Mouse (Mus musculus) liver, embryonic 14.5 days (tissue): Measurements from ENCODE around the gene Asphd2. TPM values are rescaled to one million over a fixed set of nuclear protein-coding genes. Genes with fewer than 3 reads are reported as not detected.
A peak's percentile ranks its signal among the peaks of the same experiment; 100 is the strongest.

Source experiments
- ATAC-seq: fragments of 200-750 bp; cut with Nextera tagmentation; 2 replicates; pipeline ENCODE4 v1.8.0; 2017; ENCODE audit warnings: moderate number of reproducible peaks, mild to moderate bottlenecking, moderate library complexity; ENCODE audit not compliant: insufficient read depth
- DNase-seq, 3 experiments: peaks; one replicate each; pipeline ENCODE4 v3.0.0-alpha.2; 2012 to 2013; ENCODE audit warnings: low read depth in 3 of 3, low spot score in 3 of 3
- H3K27ac ChIP-seq: fragments of 300-500 bp; sonication (generic); 2 replicates; pipeline ENCODE4 v1.5.1; 2014; ENCODE audit warnings: moderate library complexity, mild to moderate bottlenecking, control low read depth, inconsistent platforms
- H3K27me3 ChIP-seq: fragments of 300-500 bp; sonication (generic); 2 replicates; pipeline ENCODE4 v1.6.1; 2014; ENCODE audit warnings: mild to moderate bottlenecking, low read length, moderate library complexity; ENCODE audit not compliant: control insufficient read depth, insufficient read depth
- H3K36me3 ChIP-seq: fragments of 300-500 bp; sonication (generic); replicated peaks from 2 replicates; pipeline ENCODE4 v1.6.1; 2014; ENCODE audit warnings: low read depth; ENCODE audit not compliant: control insufficient read depth, insufficient read depth
- H3K4me1 ChIP-seq, 2 experiments: fragments of 200-500 bp in 1 of 2; fragments of 300-500 bp in 1 of 2; sonication (generic) in 1 of 2; replicated peaks; 2 replicates each; pipeline ENCODE4 v1.6.1; 2012 to 2014; ENCODE audit warnings: antibody characterized with exemption in 1 of 2, inconsistent platforms in 1 of 2, low read length in 1 of 2; ENCODE audit not compliant: control insufficient read depth in 2 of 2, insufficient read depth in 2 of 2
- H3K4me2 ChIP-seq: fragments of 300-500 bp; sonication (generic); 2 replicates; pipeline ENCODE4 v1.6.1; 2014; ENCODE audit warnings: low read depth, mild to moderate bottlenecking, control low read depth, moderate library complexity
- H3K4me3 ChIP-seq, 2 experiments: fragments of 200-500 bp in 1 of 2; fragments of 300-500 bp in 1 of 2; sonication (generic) in 1 of 2; 2 replicates each; pipeline ENCODE4 v1.5.1; 2012 to 2014; ENCODE audit warnings: low read depth in 2 of 2, low read length in 2 of 2, mild to moderate bottlenecking in 2 of 2, control low read depth in 1 of 2, inconsistent platforms in 1 of 2, moderate library complexity in 1 of 2; ENCODE audit not compliant: insufficient read depth in 1 of 2
- H3K9ac ChIP-seq: fragments of 300-500 bp; sonication (generic); replicated peaks from 2 replicates; pipeline ENCODE4 v1.6.1; 2014; ENCODE audit warnings: mild to moderate bottlenecking, control low read depth, moderate library complexity
- H3K9me3 ChIP-seq: fragments of 300-500 bp; sonication (generic); 2 replicates; pipeline ENCODE4 v1.6.1; 2016; ENCODE audit warnings: low read length, mixed read lengths; ENCODE audit not compliant: control insufficient read depth
- CTCF ChIP-seq: IDR thresholded peaks from 2 replicates; pipeline ENCODE4 v1.5.1; 2016; ENCODE audit warnings: antibody characterized with exemption, low read depth, control low read depth
- EP300 ChIP-seq: IDR thresholded peaks from 2 replicates; pipeline ENCODE4 v1.6.1; 2016; ENCODE audit warnings: antibody characterized with exemption, low read depth
- WGBS: fragments of 180-500 bp; shearing (Covaris S2); extraction: QIAGEN DNeasy Blood & Tissue Kit; methylation state at CpG from one replicate; pipeline ENCODE4 v1.1.7; 2014; ENCODE audit not compliant: insufficient replicate concordance; 5-methylcytosine and 5-hydroxymethylcytosine counted together
- polyA plus RNA-seq, 2 experiments: library from polyadenylated mRNA; depleted of rRNA in 1 of 2; stranded (reverse) in 1 of 2; unstranded in 1 of 2; fragments of >200 nt; fragmentation: Nextera tagmentation in 1 of 2; extraction: Ambion mirVana in 1 of 2; gene quantifications; 2 replicates each; pipeline versions ENCODE4 v1.2.1 to v1.2.3; 2012 to 2014

Asphd2 gene
- polyA plus RNA-seq, 2 experiments = 0.10 to 0.20 TPM

- DNase-seq (no peak), ATAC-seq (no peak)
- H3K36me3 ChIP-seq = no peaks in the 10 kb centered on the region
- no peak overlapping the region for H3K4me2 ChIP-seq
- H3K27ac ChIP-seq = no peak overlapping the region
- TF ChIP-seq CTCF (no peak), EP300 (no peak)
- no peaks in the 10 kb centered on the region for H3K9me3 ChIP-seq
- H3K27me3 ChIP-seq = peaks cover 32% of the 10 kb centered on the region
- 11% methylated on average over 17 of the region's 18 CpGs for WGBS
- no peak overlapping the region for H3K4me3 ChIP-seq
- no peak overlapping the region for H3K9ac ChIP-seq
- H3K4me1 ChIP-seq = no peaks in the 10 kb centered on the region
These were observed 788 bp downstream of the Asphd2 start for GRCm38 (mm10) chr5:112393741-112394414.

GRCm38 (mm10) chr5:112391676-112392323, 2.9 kb downstream of the Asphd2 start:
- H3K4me3 ChIP-seq = no peak overlapping the region
- H3K4me1 ChIP-seq = no peaks in the 10 kb centered on the region
- no peaks in the 10 kb centered on the region for H3K9me3 ChIP-seq
- no peak overlapping the region for H3K9ac ChIP-seq
- 54% methylated on average over 27 of the region's 27 CpGs for WGBS
- no peak overlapping the region for H3K27ac ChIP-seq
- DNase-seq (no peak), ATAC-seq (no peak)
- H3K27me3 ChIP-seq = peaks cover 32% of the 10 kb centered on the region
- H3K36me3 ChIP-seq = no peaks in the 10 kb centered on the region
- no peak for TF ChIP-seq EP300
- no peak for TF ChIP-seq CTCF
- H3K4me2 ChIP-seq = no peak overlapping the region

GRCm38 (mm10) chr5:112391002-112391401, 3.7 kb downstream of the Asphd2 start:
- Histone ChIP-seq H3K27me3 (peaks cover 32% of the 10 kb centered on the region), H3K9ac (no peak overlapping the region), H3K4me3 (no peak overlapping the region), H3K27ac (no peak overlapping the region), H3K4me2 (no peak overlapping the region), H3K36me3 (no peaks in the 10 kb centered on the region), H3K4me1 (peaks cover 0 to 5% of the 10 kb centered on the region in 2 experiments; a peak in 2 of 4 replicates), H3K9me3 (no peaks in the 10 kb centered on the region)
- no peak for TF ChIP-seq EP300
- no peak for DNase-seq
- WGBS = 48% methylated on average over 16 of the region's 16 CpGs
- ATAC-seq = no peak

- 71% methylated on average over 9 of the region's 9 CpGs for WGBS
- TF ChIP-seq EP300 (no peak), CTCF (no peak)
- no peak overlapping the region for H3K4me3 ChIP-seq
- no peaks in the 10 kb centered on the region for H3K36me3 ChIP-seq
- ATAC-seq (no peak), DNase-seq (no peak)
- H3K9me3 ChIP-seq = no peaks in the 10 kb centered on the region
- no peak overlapping the region for H3K27ac ChIP-seq
- H3K27me3 ChIP-seq = peaks cover 15% of the 10 kb centered on the region
- H3K4me2 ChIP-seq = no peak overlapping the region
- peaks cover 0 to 13% of the 10 kb centered on the region in 2 experiments; a peak in 2 of 4 replicates for H3K4me1 ChIP-seq
- H3K9ac ChIP-seq = no peak overlapping the region
These were observed 5.3 kb downstream of the Asphd2 start for GRCm38 (mm10) chr5:112389352-112389751.

- Histone ChIP-seq H3K9ac (no peak overlapping the region), H3K36me3 (no peaks in the 10 kb centered on the region), H3K4me3 (no peak overlapping the region), H3K27ac (no peak overlapping the region), H3K27me3 (no peaks in the 10 kb centered on the region; the same call in 1 of the 2 replicates), H3K4me1 (peaks cover 0 to 15% of the 10 kb centered on the region in 2 experiments; a peak in 2 of 4 replicates), H3K9me3 (no peaks in the 10 kb centered on the region), H3K4me2 (no peak overlapping the region)
- TF ChIP-seq EP300 (no peak), CTCF (no peak)
- WGBS = 35% methylated on average over 2 of the region's 2 CpGs
- ATAC-seq (peak; percentile 91), DNase-seq (peak; percentile 35 to 69 (median 52))
These were observed 8.7 kb downstream of the Asphd2 start for GRCm38 (mm10) chr5:112385973-112386372.
